Mouse (Mus musculus) adrenal gland (tissue): ENCODE results near the gene Gm44503.

ENCODE experiments used
- intact Hi-C: fragments of 180-260 bp; cut with DNase I; formaldehyde crosslinking; loops from one replicate; pipeline ENCODE4 v1.15.1; 2025
- long read RNA-seq, 2 experiments: library from polyadenylated mRNA; unstranded; transcript quantifications; one replicate each; pipeline ENCODE4 v2.0.0; 2020; ENCODE audit warnings: borderline replicate concordance in 1 of 2; ENCODE audit not compliant: insufficient replicate concordance in 1 of 2

Gene Gm44503
- long read RNA-seq, experiment 1: 0 reads
- long read RNA-seq, experiment 2: 0 reads

DNA sequence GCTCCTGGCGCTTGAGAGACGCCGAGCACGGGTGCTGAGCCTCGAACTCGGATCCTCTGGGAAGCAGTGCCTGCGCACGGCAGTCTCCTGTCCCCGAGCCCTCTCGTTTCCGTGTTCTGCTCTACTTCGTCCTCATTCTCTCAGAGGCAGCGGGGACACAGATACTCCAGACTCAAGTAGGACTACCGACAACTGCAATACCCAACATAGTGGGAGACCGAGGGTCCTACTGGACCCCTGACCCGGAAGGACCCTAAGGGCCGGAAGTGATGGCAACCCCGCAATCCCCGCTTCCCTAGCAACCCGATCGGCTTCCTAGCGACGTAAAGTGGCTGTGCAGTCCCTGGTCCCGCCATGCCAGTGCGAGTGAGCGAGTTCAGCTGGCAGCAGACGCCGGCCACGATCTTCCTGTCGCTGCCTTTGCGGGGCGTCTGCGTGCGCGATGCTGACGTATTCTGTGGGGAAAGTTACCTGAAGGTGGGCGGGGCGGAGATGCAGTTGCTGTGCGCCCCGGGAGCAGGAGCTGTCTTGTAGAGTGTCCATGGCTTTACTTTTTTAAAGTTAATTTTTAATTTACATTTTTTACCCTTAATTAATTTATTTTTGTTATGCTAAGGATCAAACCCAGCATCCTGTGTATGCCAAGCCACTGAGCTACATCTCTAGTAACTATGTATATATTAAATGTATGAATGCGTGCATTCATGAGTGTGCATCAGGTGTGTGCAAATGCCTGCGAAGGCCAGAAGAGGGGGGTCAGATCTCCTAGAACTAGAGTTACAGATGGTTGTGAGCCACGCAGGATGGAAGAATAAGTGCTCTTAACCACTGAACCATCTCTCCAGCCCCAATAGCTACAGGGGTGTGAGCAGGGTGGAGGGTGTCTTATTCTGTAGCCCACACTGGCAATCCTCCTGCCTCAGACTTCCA lies at the start of gene Gm44503, which contains the start of gene Dyx1c1:
Gene Gm44503, plus strand, starts transcription at position 332 of the 930 bp plus-strand sequence.
Gene Dyx1c1, plus strand, starts transcription at position 265 of the 930 bp plus-strand sequence.
- intact Hi-C loops: no loop called here

DNA sequence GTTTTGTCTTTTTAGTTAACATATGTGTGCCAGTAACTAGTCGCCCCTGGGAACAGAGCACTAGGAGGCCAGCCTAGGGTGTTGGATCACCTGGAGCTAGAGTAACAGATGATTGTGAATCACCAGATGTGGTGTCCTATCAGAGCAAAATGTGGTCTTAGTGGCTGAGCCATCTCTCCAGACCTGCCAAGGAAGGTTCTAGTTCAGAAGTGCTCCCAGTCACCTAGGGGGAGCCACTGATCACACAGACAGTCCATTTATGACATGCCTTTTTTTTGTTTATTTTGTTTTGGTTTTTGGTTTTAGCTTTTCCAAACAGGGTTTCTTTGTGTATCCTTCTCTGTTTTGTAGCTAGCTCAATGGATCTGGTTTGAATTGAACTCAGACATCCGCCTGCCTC lies 47.3 kb upstream of the Gm44503 start:
- intact Hi-C loops: no loop called here

DNA sequence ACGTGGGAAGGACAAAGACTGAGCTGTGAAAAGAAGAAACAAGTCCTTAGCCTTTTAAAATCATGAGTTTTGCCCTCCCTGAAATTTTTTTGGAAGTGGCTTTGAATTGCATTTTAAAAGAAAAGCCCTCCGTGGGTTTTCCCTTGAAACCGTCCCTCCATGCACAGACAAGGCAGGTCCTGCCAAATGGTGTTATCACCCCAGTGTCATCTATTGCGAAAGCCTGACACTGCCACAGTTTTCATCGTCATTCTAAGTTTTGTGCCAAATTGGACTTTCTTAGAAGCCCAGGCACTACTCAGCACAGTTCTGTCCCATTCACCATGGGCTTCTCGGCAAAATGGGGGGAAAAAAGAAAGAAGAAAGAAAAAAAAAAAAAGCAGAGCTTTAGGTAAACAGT lies 45.1 kb upstream of the Gm44503 start:
- intact Hi-C loops: no loop called here

DNA sequence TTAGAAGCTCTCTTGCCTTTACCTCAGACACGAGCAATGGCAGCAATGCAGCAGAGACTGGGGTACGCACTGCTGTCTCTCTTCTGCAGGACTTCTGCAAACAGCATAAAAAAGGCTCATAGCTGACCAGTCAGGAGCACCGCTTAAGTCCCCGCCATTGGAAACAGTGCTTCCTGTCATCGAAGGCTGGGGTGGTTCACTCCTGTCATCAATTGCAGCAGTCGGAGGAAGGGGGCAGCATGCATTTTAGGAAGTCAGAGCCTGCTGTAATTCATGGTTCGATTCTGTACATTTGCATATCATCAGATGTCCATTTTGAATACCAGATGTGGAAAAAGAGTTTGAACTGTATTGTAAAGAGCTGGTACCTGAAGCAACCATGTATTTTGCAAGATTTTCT lies 42.9 kb upstream of the Gm44503 start:
- intact Hi-C loops: no loop called here

DNA sequence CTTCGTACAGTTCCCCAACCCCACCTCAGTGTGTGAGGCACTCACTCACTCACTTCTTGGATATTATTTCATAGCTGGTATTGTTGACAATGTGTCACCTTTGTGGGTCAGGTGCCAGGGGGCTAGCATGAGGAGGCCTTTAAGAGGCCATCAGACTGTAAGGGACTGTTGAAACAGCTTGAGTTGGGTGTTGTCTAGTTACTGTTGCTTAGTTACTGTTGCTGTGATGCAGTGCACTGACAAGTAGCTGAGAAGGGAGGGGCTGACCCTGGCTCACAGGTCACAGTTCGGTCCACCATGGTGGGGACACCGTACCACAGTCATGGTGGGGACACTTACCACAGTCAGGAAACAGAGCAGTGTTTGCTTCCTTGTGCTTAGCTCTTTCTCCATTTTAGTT lies 35.6 kb upstream of the Gm44503 start:
- intact Hi-C loops: no loop called here

DNA sequence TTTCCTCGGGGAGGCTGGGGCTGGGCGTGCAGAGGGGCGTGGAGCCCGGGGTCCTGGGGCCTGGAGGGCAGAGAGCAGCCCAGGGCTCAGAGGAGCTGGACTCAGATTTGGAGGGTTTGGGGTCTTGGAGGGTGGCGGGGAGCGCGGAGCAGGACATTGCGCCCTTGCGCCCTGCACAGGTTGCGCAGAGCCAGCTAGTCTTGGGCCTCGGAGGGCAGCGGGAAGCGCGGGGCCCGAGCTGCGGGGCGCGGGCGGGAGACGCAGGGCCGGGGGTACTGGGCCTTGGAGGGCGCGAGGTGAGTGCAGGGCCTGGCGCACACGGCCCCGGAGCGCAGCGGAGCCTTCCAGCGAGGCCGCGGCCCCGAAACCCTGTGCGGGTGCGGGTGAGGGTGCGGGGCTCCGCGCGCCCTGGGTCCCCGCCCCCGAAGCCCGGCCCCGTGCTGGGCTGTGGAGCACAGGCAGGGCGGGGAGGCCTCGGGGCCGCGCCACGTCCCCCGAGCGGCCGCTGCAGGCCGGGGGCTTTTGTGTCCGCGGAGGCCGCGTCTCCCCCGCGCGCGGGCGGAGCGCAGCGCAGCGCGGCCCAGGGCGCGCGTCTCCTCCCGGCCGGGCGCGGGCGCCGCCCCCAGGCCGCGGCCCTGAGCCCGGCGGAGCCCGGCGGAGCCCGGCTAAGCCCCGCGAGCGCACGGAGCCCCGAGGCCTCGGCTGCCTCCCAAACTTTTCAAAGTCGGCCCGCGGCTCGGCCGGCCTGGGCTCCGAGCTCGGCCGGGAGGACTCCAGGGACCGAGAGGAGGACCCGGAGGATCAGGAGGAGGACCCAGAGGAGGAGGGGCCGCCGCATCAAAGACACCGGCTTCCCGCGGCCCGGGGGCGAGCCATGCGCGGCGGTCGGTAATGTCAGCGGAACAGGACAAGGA lies 33.4 kb upstream of the Gm44503 start, which contains the start of gene Pygo1:
Gene Pygo1, plus strand, starts transcription at position 625 of the 914 bp plus-strand sequence.
- intact Hi-C loops: no loop called here

DNA sequence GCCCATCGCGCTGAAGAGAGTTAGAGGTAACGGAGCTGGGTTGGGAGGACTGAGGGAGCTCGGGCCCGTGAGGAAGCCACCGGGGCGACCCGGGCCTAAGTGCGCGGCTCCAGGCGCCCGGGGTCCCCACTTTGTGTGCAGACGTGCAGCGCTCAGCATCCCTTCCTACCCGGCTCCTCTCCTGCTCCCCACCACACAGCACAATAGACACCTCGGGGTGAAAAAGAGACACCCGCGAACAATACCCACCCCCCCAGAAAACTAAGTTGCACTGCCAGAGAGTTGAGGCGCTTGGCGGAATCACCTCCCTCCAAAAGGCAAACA lies 32.8 kb upstream of the Gm44503 start:
- intact Hi-C loops: no loop called here

DNA sequence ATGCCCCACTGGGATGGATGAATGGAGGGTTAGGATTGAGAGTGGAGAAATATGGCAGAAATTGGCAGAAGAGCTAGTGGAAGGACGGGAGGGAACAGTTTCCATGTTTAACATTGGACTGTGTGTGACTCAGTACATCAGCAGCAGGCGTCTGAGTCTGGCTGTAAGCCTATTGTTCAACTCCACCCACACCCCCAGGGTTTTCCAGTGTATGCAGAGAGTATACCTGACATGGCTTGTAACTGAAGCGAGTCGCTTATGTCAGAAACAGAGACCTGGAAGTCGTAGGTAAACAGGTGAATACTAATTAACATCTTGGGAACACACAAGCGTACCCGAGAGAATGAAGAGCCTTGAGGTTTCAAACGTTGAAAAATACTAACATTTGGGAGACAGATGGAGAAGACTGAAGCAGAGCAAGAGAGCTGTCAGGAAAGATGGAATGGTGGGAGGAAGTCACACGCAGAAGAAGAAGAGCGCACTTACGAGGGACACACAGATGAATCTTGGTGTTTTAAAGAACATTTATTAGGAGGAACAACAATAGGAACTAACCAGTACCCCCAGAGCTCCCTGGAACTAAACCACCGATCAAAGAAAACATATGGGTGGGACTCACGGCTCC lies 27.4 kb upstream of the Gm44503 start:
- intact Hi-C loops: no loop called here

DNA sequence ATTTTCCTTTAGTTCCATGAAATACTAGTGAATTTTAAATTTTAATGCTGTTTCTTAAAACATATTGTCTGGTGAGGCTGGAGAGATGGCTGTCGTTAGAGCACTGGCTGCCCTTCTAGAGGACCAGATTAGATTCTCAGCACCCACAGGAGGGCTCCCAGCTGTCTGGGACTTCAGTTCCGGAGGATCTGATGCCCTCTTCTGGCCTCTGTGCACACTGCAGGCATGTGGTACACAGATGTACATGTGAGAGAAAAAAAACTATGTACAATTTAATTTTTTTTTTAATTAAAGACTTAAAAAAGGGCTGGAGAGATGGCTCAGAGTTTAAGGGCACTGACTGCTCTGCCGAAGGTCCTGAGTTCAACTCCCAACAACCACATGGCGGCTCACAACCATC lies 23.3 kb upstream of the Gm44503 start:
- intact Hi-C loops: no loop called here

DNA sequence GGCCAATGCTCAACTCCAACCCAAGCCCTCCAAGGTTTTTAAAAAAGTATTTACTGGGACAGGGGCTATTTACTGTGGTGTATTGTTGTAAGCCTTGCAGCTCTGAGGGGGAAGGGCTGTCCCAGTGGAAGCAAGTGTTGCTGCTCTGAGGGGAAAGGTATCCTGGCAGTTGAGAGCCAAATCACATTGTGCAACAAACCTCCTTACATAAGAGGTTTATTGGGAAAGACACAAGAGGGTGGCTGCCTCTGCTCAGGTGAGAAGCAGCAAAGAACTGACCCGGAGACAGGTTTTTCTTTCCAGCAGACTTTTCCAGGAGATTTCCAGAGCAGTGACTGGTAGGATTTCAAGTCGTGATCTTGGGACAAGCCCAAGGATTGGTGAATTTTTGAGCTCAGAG lies 22.4 kb upstream of the Gm44503 start:
- intact Hi-C loops: no loop called here

DNA sequence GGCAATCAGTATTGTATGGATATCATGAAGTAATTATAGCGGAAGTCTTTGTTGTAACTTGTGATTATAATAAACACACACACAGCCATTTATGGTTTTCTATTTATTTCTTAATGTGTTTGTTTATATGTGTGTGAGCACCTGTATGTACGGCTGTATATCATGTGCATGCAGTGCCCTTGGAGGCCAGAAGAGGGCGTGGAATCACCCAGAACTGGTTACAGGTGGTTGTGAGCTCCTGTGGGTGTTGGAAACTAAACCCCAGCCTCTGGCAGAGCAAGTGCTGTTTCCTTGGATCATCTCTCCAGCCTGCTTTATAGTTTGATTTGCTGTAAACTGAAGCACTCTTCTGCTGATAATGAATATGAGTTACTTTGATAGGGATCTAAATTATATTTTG lies 15.2 kb upstream of the Gm44503 start:
- intact Hi-C loops: no loop called here

DNA sequence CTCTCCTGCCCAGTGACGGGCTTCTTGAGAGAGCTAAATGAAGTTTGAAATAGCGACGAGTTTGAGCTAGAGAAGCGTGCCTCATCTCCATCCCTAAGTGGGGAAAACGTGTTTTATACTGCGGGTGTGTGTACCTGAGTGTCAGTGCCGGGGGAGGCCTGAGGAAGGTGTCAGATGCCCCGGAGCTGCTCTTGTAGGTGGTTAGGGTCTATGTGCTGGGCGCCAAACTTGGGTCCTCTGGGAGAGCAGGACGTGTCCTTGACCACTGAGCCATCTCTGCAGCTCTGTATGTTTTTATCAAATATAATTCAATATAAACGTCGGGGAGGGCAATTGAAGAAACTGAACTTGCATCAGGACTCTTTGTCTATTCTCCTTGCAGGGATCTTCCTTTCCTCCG lies 14.4 kb upstream of the Gm44503 start:
- intact Hi-C loops: no loop called here

DNA sequence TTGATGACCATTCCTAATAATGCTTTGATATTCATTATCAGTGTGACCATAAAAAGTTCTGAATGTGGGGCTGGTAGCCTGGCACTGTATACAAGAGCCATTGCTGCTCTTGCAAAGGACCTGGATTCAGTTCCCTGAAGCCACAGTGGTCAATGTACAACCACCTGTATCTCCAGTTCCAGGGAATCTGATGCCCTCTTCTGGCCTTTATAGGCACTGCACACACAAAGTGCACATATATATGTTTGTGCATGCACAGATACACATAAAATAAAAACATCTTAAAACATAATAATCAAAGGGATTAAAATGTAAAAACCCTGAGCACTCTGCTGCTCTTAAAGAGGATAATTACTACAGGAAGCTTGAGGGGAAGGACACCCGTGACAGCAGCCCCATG lies 11.6 kb upstream of the Gm44503 start:
- intact Hi-C loops: no loop called here

DNA sequence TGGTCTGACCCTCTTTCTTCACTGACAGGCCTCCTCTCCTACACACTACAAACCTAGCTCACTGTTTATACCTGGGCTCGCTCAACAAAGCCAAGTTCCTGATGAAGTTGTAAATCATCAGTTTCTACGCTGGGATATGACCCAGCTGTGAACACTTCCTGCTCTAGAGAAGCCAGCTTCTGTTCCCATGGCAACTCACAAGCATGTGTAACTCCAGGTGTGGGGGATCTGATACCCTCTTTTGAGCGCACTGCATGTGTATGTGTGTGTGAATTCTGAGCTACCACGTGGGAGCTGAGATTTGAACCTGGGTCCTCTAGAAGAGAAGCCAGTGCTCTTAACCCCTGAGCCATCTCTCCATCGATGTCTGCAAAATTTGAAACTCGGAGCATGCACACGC lies 9.1 kb upstream of the Gm44503 start:
- intact Hi-C loops: no loop called here

DNA sequence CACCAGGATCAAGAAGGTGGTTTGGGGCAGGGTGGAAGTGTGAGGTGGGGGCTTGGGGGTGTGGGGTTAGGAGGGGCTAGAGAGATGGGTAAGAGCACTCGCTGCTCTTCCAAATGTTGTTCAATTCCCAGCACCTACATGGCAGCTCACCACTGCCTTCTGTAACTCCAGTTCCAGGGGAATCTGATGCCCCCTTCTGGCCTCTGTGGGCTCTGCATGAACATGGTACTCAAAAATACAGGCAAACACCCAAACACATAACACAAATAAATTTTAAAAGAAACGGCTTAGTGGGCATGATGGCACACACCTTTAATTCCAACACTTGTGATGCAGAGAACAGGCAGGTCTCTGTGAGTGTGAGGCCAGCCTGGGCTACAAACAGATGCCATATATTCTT lies 3.9 kb upstream of the Gm44503 start:
- intact Hi-C loops: no loop called here

DNA sequence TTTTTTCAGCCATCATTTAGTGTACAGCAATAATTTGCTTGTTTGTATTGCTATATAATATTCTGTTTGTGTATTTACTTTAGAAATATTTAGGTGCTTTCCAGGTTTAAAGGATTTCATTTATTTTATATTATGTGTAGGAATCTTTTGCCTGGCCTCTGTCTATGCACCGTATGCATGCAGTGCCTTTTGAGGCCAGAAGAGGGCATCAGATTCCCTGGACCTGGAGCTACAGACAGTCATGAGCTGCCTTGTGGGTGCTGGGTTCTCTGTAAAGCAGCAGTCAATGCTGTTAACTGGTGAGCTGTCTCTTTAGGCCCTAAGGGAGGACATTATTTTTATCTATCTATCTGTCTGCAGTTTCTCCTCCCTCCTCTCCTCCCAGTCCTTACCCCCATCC lies 3.1 kb upstream of the Gm44503 start:
- intact Hi-C loops: no loop called here

DNA sequence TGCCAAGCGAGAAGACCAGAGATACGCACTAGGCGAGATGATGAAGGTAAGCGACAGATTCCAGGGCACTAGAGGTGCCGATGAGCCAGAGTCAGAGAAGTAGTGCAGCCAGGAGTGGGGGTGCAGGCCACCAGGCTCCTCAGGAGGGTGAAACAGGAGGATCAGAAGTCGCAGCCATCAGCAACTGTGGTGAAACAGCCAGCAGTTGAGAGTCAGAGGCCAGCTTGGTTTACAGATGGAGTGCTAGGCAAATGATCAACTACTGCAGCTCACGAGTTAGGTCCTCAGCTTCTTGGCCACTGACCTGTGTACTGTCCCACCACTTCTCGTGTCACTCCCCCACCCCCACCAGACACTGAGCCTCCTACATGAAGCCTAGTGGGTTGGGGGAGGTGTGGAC lies 2.7 kb downstream of the Gm44503 start:
- intact Hi-C loops: no loop called here

DNA sequence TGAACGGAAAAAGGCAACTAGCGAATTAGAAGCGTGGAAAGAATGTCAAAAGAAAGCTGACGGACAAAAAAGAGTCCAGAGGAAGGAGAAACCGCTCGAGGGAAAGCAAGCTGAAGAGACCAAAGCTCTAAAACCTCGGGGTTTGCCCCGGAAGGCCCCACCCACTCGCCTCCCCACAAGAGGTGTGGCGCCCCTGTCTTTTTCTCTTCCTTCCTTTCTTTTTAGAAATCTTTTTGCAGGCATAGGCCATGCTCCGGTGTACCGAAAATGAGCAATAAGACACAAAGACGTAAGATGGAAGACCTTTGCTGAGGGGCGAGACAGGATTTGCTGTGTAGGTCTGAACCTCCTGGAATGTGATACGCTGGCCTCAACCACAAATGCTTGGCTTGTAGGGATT lies 3.3 kb downstream of the Gm44503 start:
- intact Hi-C loops: no loop called here

DNA sequence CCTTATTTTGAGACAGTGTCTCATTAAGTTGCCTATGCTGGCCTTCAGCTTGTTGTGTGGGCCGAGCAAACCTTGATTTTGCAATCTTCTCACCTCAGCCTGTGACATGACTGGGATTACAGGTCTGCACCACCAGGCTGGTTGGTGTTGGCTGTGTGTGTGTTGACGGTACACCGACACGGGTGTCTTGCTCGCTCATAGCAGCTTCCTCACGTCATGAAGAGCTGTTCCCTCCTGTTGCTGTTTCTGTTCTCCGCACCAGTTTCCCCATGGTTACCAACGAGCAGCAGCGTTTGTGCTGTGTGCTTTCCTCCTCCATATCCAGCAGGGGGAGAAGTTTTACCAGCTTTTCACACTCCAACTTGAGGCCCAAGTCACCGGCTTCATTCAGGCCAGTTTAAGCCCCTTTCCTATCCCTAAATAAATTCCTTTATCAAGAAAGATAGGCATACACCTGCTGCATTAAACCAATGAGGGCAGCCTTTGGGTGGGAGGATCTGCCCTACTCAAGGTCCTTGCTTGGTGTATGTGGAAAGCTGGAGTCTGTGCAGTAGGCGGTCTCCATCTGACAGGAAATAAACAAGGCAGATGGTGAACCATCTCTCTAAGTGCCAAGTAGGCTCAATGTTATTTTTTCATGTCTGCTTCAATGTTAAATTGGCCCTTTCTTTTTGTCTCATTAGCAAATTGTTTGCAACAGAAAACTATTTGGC lies 9.9 kb downstream of the Gm44503 start:
- intact Hi-C loops: loop anchor here (5.0 kb wide), 2 partner anchors 74 to 124 kb away; partner anchors contain the start of genes Pigb and Rab27a

DNA sequence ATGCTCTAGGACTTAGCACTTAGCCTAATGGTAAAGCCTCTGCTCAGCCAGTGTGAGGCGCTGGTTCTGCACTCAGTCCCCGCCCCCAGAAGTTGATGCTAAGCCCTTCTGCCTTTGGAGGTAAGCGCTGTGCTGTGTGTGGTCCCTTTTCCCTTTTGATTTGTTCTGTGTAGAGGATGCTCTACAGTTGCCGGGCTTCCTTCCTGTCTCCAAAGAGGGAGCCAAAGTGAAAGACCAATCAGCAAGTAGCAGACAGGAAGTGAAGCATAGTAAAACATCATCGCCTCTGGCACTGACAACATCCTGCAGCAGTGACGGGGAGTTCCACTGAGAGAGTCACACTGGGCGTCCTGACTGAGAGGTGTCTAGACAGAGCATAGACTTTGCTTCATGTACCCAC lies 11.2 kb downstream of the Gm44503 start:
- intact Hi-C loops: loop anchor here (5.0 kb wide), 2 partner anchors 72 to 122 kb away; partner anchors contain the start of genes Pigb and Rab27a

DNA sequence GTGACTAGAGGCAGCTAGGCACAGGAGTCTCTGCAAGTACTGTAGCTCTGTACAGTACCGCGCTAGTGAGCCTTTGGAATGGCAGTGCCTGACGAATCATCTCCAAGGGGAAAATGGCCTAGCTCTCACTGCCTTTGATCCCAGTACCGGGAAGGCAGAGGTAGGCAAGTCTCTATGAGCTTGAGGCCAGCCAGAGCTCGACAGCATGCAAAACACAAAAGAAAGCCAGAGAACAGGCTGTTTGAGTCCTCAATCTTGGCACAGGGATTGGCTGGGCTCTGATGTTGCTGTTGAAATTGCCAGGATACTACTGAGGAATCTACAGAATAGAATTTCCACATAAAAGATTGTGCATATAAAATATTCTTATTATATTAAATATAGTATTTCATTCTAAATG lies 13.8 kb downstream of the Gm44503 start:
- intact Hi-C loops: no loop called here
